Mouse (Mus musculus): Measurements from ENCODE around the gene Mtmr12.
A peak's percentile ranks its signal among the peaks of the same experiment; 100 is the strongest.
"Not testable (repeated sequence)": the region's sequence is repeated elsewhere in the genome, so short reads cannot be mapped to it uniquely, and the experiment has no call there.

Gene Mtmr12

GRCm38 (mm10) chr15:12214531-12215414 lies 9.9 kb downstream of the Mtmr12 start:
- DNase-seq, result no peak

GRCm38 (mm10) chr15:12215415-12215718 lies 10.5 kb downstream of the Mtmr12 start:
- no peak for DNase-seq

GRCm38 (mm10) chr15:12216119-12216518 lies 11.3 kb downstream of the Mtmr12 start:
- DNase-seq, result no peak

GRCm38 (mm10) chr15:12216798-12217197 lies 12.0 kb downstream of the Mtmr12 start:
- no peak for DNase-seq

- not testable (repeated sequence) for DNase-seq
Observed at GRCm38 (mm10) chr15:12217332-12217731, 12.5 kb downstream of the Mtmr12 start.

- DNase-seq, result no peak
Observed at GRCm38 (mm10) chr15:12217849-12218248, 13.0 kb downstream of the Mtmr12 start.

- DNase-seq, result no peak
Observed at GRCm38 (mm10) chr15:12218583-12219382, 14.0 kb downstream of the Mtmr12 start.

GRCm38 (mm10) chr15:12221131-12221530 lies 16.3 kb downstream of the Mtmr12 start:
- no peak for DNase-seq

- no peak for DNase-seq
Observed at GRCm38 (mm10) chr15:12222564-12223302, 17.9 kb downstream of the Mtmr12 start.

- no peak for DNase-seq
Observed at GRCm38 (mm10) chr15:12223393-12223792, 18.6 kb downstream of the Mtmr12 start.

- no peak for DNase-seq
Observed at GRCm38 (mm10) chr15:12224239-12224638, 19.4 kb downstream of the Mtmr12 start.

GRCm38 (mm10) chr15:12225062-12225461 lies 20.2 kb downstream of the Mtmr12 start:
- DNase-seq, result no peak

GRCm38 (mm10) chr15:12226908-12227307 lies 22.1 kb downstream of the Mtmr12 start:
- DNase-seq, result no peak

- no peak for DNase-seq
Observed at GRCm38 (mm10) chr15:12227355-12227754, 22.5 kb downstream of the Mtmr12 start.

GRCm38 (mm10) chr15:12229603-12230242 lies 24.9 kb downstream of the Mtmr12 start:
- no peak for DNase-seq

GRCm38 (mm10) chr15:12230243-12230935 lies 25.6 kb downstream of the Mtmr12 start:
- no peak for DNase-seq

- no peak for DNase-seq
Observed at GRCm38 (mm10) chr15:12231462-12231861, 26.6 kb downstream of the Mtmr12 start.

- DNase-seq, result peak; percentile 42
Observed at GRCm38 (mm10) chr15:12232429-12232828, 27.6 kb downstream of the Mtmr12 start.

- DNase-seq, result no peak
Observed at GRCm38 (mm10) chr15:12233021-12233420, 28.2 kb downstream of the Mtmr12 start.

- no peak for DNase-seq
Observed at GRCm38 (mm10) chr15:12235559-12235958, 30.7 kb downstream of the Mtmr12 start.

GRCm38 (mm10) chr15:12235983-12236382 lies 31.2 kb downstream of the Mtmr12 start:
- no peak for DNase-seq

GRCm38 (mm10) chr15:12236961-12237360 lies 32.1 kb downstream of the Mtmr12 start:
- DNase-seq, result no peak

Data from lung, postnatal 14 days (tissue).